8 mouse cellular contexts compared by ENCODE assay signal in genomic region chr6:104028439-104029091, GRCm38 (mm10).
DNase-seq lines count a peak whose midpoint lies in the region; ATAC-seq and TF ChIP-seq lines count a peak whose summit lies in the region.

No protein-coding gene starts in this region.

- DNase-seq in intestine, embryonic 14.5 days (ENCODE audit: low spot score) = peak; percentile 82
- peak; percentile 49 for DNase-seq in c-Kit-positive CD71-positive TER-119-positive erythroid progenitor cells, embryonic 14.5 days (ENCODE audit: low spot score)
- peak; percentile 70 for DNase-seq in kidney, adult 9 months
- DNase-seq in left cerebral cortex, postnatal 4 days = peak; percentile 88
- peak; percentile 95 for DNase-seq in midbrain, postnatal 0 days (ENCODE audit: low spot score)
- DNase-seq in thymus, postnatal 4 days = peak; percentile 48

- no peak overlapping the region for H3K4me3 ChIP-seq in intestine, embryonic 14.5 days (ENCODE audit: low read depth, low read length)
- no peak overlapping the region for H3K4me3 ChIP-seq in intestine, embryonic 15.5 days (replicated peaks)
- H3K4me3 ChIP-seq in forebrain, embryonic 13.5 days = no peak overlapping the region
- no peak overlapping the region for H3K4me3 ChIP-seq in midbrain, postnatal 0 days (ENCODE audit: low read depth, low read length)

- H3K27ac ChIP-seq in intestine, embryonic 14.5 days (ENCODE audit: low read depth) = no peak overlapping the region
- no peak overlapping the region for H3K27ac ChIP-seq in intestine, embryonic 15.5 days
- H3K27ac ChIP-seq in forebrain, embryonic 13.5 days = no peak overlapping the region
- no peak overlapping the region for H3K27ac ChIP-seq in midbrain, postnatal 0 days (ENCODE audit: low read depth, low read length)

- H3K4me1 ChIP-seq in intestine, embryonic 14.5 days (replicated peaks; ENCODE audit: control insufficient read depth, insufficient read depth, low read length) = no peaks in the 10 kb centered on the region
- no peaks in the 10 kb centered on the region for H3K4me1 ChIP-seq in intestine, embryonic 15.5 days (replicated peaks)
- H3K4me1 ChIP-seq in forebrain, embryonic 13.5 days = 0 out of 2 replicates have a peak, but pooled peaks cover 6% of the 10 kb centered on the region
- no peaks in the 10 kb centered on the region for H3K4me1 ChIP-seq in midbrain, postnatal 0 days (ENCODE audit: insufficient read depth, low read length)

- intact Hi-C loops in left cerebral cortex, postnatal 4 days (cut with DNase I) = loop anchor here (10.0 kb wide), 1 partner anchor 1346 kb away; no protein-coding TSS in a partner anchor

- no peaks in the 10 kb centered on the region for H3K36me3 ChIP-seq in intestine, embryonic 14.5 days (ENCODE audit: control insufficient read depth, insufficient read depth, low read length)
- H3K36me3 ChIP-seq in intestine, embryonic 15.5 days = no peaks in the 10 kb centered on the region
- H3K36me3 ChIP-seq in forebrain, embryonic 13.5 days (ENCODE audit: poor library complexity, severe bottlenecking) = no peaks in the 10 kb centered on the region
- H3K36me3 ChIP-seq in midbrain, postnatal 0 days (ENCODE audit: insufficient read depth, low read length) = no peaks in the 10 kb centered on the region

- H3K9me3 ChIP-seq in intestine, embryonic 14.5 days (ENCODE audit: control insufficient read depth, low read length) = no peaks in the 10 kb centered on the region
- no peaks in the 10 kb centered on the region for H3K9me3 ChIP-seq in intestine, embryonic 15.5 days
- no peaks in the 10 kb centered on the region for H3K9me3 ChIP-seq in forebrain, embryonic 13.5 days (replicated peaks)
- H3K9me3 ChIP-seq in midbrain, postnatal 0 days (ENCODE audit: low read length) = no peaks in the 10 kb centered on the region

- no peak overlapping the region for H3K9ac ChIP-seq in intestine, embryonic 14.5 days (ENCODE audit: low read length)
- no peak overlapping the region for H3K9ac ChIP-seq in intestine, embryonic 15.5 days
- no peak overlapping the region for H3K9ac ChIP-seq in forebrain, embryonic 13.5 days
- H3K9ac ChIP-seq in midbrain, postnatal 0 days (replicated peaks; ENCODE audit: low read length, poor library complexity, severe bottlenecking) = no peak overlapping the region

- no peak overlapping the region for H3K4me2 ChIP-seq in intestine, embryonic 14.5 days (ENCODE audit: low read length)
- no peak overlapping the region for H3K4me2 ChIP-seq in intestine, embryonic 15.5 days (replicated peaks)
- H3K4me2 ChIP-seq in forebrain, embryonic 13.5 days = no peak overlapping the region
- no peak overlapping the region for H3K4me2 ChIP-seq in midbrain, postnatal 0 days (ENCODE audit: low read depth, low read length, poor library complexity, severe bottlenecking)

- no peak; the same call in 1 of the 2 replicates for ATAC-seq in intestine, embryonic 14.5 days (replicated peaks; ENCODE audit: low FRiP score, low TSS enrichment, low read depth)
- ATAC-seq in intestine, embryonic 15.5 days = no peak
- ATAC-seq in forebrain, embryonic 13.5 days = peak; percentile 88
- ATAC-seq in midbrain, postnatal 0 days (ENCODE audit: low FRiP score) = no peak; the same call in 1 of the 2 replicates

- no peaks in the 10 kb centered on the region for H3K27me3 ChIP-seq in intestine, embryonic 14.5 days (replicated peaks; ENCODE audit: control insufficient read depth, insufficient read depth, low read length)
- H3K27me3 ChIP-seq in intestine, embryonic 15.5 days (replicated peaks) = no peaks in the 10 kb centered on the region
- H3K27me3 ChIP-seq in forebrain, embryonic 13.5 days = no peaks in the 10 kb centered on the region
- no peaks in the 10 kb centered on the region for H3K27me3 ChIP-seq in midbrain, postnatal 0 days (ENCODE audit: insufficient read depth, low read length)

- 7% methylated on average over 9 of the region's 9 CpGs for WGBS in intestine, embryonic 14.5 days
- 13% methylated on average over 9 of the region's 9 CpGs for WGBS in intestine, embryonic 15.5 days
- WGBS in forebrain, embryonic 13.5 days = 8% methylated on average over 9 of the region's 9 CpGs
- WGBS in midbrain, postnatal 0 days = 7% methylated on average over 9 of the region's 9 CpGs

- TF ChIP-seq CTCF in midbrain, postnatal 0 days (IDR thresholded peaks at IDR 0.05) = peak; percentile 91
